Mouse (Mus musculus): Measurements from ENCODE around the gene Fam196b. TPM values are rescaled to one million over a fixed set of nuclear protein-coding genes. Genes with fewer than 3 reads are reported as not detected.

Gene Fam196b
- polyA plus RNA-seq, 1 experiment from 2014 or later = 0.37 TPM

- Histone ChIP-seq H3K4me1 (ENCODE audit: control insufficient read depth, insufficient read depth, low read length) (no peaks in the 10 kb centered on the region), H3K36me3 (ENCODE audit: control insufficient read depth, insufficient read depth, low read length) (no peaks in the 10 kb centered on the region), H3K27me3 (ENCODE audit: control insufficient read depth, insufficient read depth, low read length) (no peaks in the 10 kb centered on the region), H3K4me2 (ENCODE audit: low read depth, low read length) (no peak overlapping the region), H3K9me3 (replicated peaks; ENCODE audit: control insufficient read depth, low read length) (no peaks in the 10 kb centered on the region), H3K4me3 (replicated peaks; ENCODE audit: low read length) (no peak overlapping the region), H3K9ac (ENCODE audit: low read length) (no peak overlapping the region), H3K27ac (ENCODE audit: low read length) (no peak overlapping the region)
- whole genome bisulfite sequencing = 72% methylated on average over 6 of the region's 6 CpGs
- ATAC-seq (ENCODE audit: insufficient read depth, low FRiP score) = no peak
Observed at GRCm38 (mm10) chr11:34389261-34390116, 74.9 kb downstream of the Fam196b start.

DNA sequence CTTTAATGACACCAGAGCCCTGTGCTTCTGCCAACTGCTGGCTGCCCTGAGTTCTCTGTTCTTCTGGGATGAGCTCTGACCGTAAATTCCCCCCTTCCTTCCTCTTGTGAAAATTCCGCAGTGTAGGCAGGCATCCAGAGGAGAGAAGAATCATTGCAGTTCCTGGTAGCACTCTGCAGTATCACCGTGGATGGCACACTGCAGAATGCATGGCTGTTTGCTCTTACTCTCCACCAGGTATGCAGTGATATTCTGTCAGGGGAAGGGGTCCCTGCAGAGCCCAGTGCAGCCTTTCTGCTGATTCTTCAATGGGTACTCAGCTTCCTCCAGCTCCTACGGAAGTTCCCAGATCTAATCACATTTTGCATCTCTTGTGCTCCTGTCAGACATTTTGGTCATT, 77.5 kb downstream of the Fam196b start:
- Histone ChIP-seq H3K36me3 (ENCODE audit: control insufficient read depth, insufficient read depth, low read length) (no peaks in the 10 kb centered on the region), H3K4me2 (ENCODE audit: low read depth, low read length) (no peak overlapping the region), H3K9ac (ENCODE audit: low read length) (no peak overlapping the region), H3K4me3 (replicated peaks; ENCODE audit: low read length) (no peak overlapping the region), H3K27me3 (ENCODE audit: control insufficient read depth, insufficient read depth, low read length) (no peaks in the 10 kb centered on the region), H3K4me1 (ENCODE audit: control insufficient read depth, insufficient read depth, low read length) (no peaks in the 10 kb centered on the region), H3K9me3 (replicated peaks; ENCODE audit: control insufficient read depth, low read length) (no peaks in the 10 kb centered on the region), H3K27ac (ENCODE audit: low read length) (no peak overlapping the region)
- ATAC-seq (ENCODE audit: insufficient read depth, low FRiP score) = no peak
- 52% methylated on average over 4 of the region's 4 CpGs for WGBS

GRCm38 (mm10) chr11:34395802-34396201, 81.2 kb downstream of the Fam196b start:
- H3K4me1 ChIP-seq (ENCODE audit: control insufficient read depth, insufficient read depth, low read length) = no peaks in the 10 kb centered on the region
- H3K36me3 ChIP-seq (ENCODE audit: control insufficient read depth, insufficient read depth, low read length) = no peaks in the 10 kb centered on the region

DNA sequence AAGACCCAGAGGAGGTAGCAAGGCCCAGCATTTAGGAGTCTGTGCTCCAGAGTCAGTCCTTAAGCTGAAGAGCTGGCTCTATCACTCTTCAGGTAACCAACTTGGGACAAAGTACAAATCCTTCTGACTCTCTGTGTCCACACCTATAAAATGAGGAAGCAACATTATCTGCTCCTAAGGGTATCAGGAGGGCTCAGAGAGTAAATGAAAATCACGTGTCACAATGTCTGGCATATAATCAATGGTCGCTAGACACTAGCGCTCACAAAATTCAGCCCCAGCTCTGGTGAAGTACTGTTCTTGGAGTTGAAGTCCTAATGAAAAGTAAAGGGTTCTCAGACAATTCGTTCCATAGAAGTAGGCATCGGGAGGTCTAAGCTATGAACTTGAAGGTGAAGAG, 83.0 kb downstream of the Fam196b start:
- no peak for ATAC-seq (ENCODE audit: insufficient read depth, low FRiP score)
- no peaks in the 10 kb centered on the region for H3K27me3 ChIP-seq (ENCODE audit: control insufficient read depth, insufficient read depth, low read length)
- WGBS = 89% methylated on average over 5 of the region's 5 CpGs

More at GRCm38 (mm10) chr11:34395802-34396201, 81.2 kb downstream of the Fam196b start:
- Histone ChIP-seq H3K4me3 (replicated peaks; ENCODE audit: low read length) (no peak overlapping the region), H3K4me2 (ENCODE audit: low read depth, low read length) (no peak overlapping the region), H3K27me3 (ENCODE audit: control insufficient read depth, insufficient read depth, low read length) (no peaks in the 10 kb centered on the region), H3K27ac (ENCODE audit: low read length) (no peak overlapping the region), H3K9me3 (replicated peaks; ENCODE audit: control insufficient read depth, low read length) (no peaks in the 10 kb centered on the region), H3K9ac (ENCODE audit: low read length) (no peak overlapping the region)
- no peak for ATAC-seq (ENCODE audit: insufficient read depth, low FRiP score)
- 71% methylated on average over 3 of the region's 3 CpGs for WGBS

GRCm38 (mm10) chr11:34398555-34398954, 83.9 kb downstream of the Fam196b start:
- Histone ChIP-seq H3K4me3 (replicated peaks; ENCODE audit: low read length) (no peak overlapping the region), H3K9ac (ENCODE audit: low read length) (no peak overlapping the region), H3K4me1 (ENCODE audit: control insufficient read depth, insufficient read depth, low read length) (no peaks in the 10 kb centered on the region), H3K9me3 (replicated peaks; ENCODE audit: control insufficient read depth, low read length) (no peaks in the 10 kb centered on the region), H3K36me3 (ENCODE audit: control insufficient read depth, insufficient read depth, low read length) (no peaks in the 10 kb centered on the region), H3K4me2 (ENCODE audit: low read depth, low read length) (no peak overlapping the region), H3K27me3 (ENCODE audit: control insufficient read depth, insufficient read depth, low read length) (no peaks in the 10 kb centered on the region), H3K27ac (ENCODE audit: low read length) (no peak overlapping the region)
- 72% methylated on average over 2 of the region's 2 CpGs for WGBS
- no peak for ATAC-seq (ENCODE audit: insufficient read depth, low FRiP score)

More for the DNA sequence above, 83.0 kb downstream of the Fam196b start:
- Histone ChIP-seq H3K4me3 (replicated peaks; ENCODE audit: low read length) (no peak overlapping the region), H3K36me3 (ENCODE audit: control insufficient read depth, insufficient read depth, low read length) (no peaks in the 10 kb centered on the region), H3K4me1 (ENCODE audit: control insufficient read depth, insufficient read depth, low read length) (no peaks in the 10 kb centered on the region), H3K4me2 (ENCODE audit: low read depth, low read length) (no peak overlapping the region), H3K9me3 (replicated peaks; ENCODE audit: control insufficient read depth, low read length) (no peaks in the 10 kb centered on the region), H3K9ac (ENCODE audit: low read length) (no peak overlapping the region), H3K27ac (ENCODE audit: low read length) (no peak overlapping the region)

GRCm38 (mm10) chr11:34401343-34401742, 86.7 kb downstream of the Fam196b start:
- H3K9ac ChIP-seq (ENCODE audit: low read length) = no peak overlapping the region
- 92% methylated on average over 8 of the region's 8 CpGs for WGBS

DNA sequence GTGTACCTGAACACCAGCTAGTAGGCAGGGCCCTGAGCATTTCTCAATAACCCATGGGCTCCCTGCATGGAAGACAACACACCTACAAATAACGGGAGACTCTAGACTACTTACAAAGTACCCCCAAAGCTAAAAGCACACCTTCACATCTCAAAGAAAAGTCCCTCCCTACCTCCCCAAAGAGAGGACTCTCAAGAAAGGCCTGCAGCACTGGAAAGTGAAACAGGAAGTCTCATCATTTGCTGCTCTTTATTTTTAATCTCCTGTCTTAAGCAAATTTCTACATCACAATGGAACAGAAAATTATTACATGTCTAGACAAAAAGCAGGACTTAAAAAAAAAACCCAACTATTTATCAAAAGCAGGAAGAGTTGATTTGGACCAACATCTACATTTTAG, 90.7 kb downstream of the Fam196b start:
- H3K9ac ChIP-seq (ENCODE audit: low read length) = no peak overlapping the region
- H3K4me2 ChIP-seq (ENCODE audit: low read depth, low read length) = no peak overlapping the region
- no peak overlapping the region for H3K4me3 ChIP-seq (replicated peaks; ENCODE audit: low read length)
- H3K27me3 ChIP-seq (ENCODE audit: control insufficient read depth, insufficient read depth, low read length) = no peaks in the 10 kb centered on the region
- no peaks in the 10 kb centered on the region for H3K36me3 ChIP-seq (ENCODE audit: control insufficient read depth, insufficient read depth, low read length)
- 71% methylated on average over 1 of the region's 1 CpGs for WGBS
- H3K27ac ChIP-seq (ENCODE audit: low read length) = no peak overlapping the region
- no peak for ATAC-seq (ENCODE audit: insufficient read depth, low FRiP score)
- no peaks in the 10 kb centered on the region for H3K4me1 ChIP-seq (ENCODE audit: control insufficient read depth, insufficient read depth, low read length)
- H3K9me3 ChIP-seq (replicated peaks; ENCODE audit: control insufficient read depth, low read length) = no peaks in the 10 kb centered on the region

More at GRCm38 (mm10) chr11:34401343-34401742, 86.7 kb downstream of the Fam196b start:
- no peaks in the 10 kb centered on the region for H3K4me1 ChIP-seq (ENCODE audit: control insufficient read depth, insufficient read depth, low read length)
- no peak overlapping the region for H3K4me3 ChIP-seq (replicated peaks; ENCODE audit: low read length)
- no peaks in the 10 kb centered on the region for H3K9me3 ChIP-seq (replicated peaks; ENCODE audit: control insufficient read depth, low read length)
- no peaks in the 10 kb centered on the region for H3K36me3 ChIP-seq (ENCODE audit: control insufficient read depth, insufficient read depth, low read length)
- ATAC-seq (ENCODE audit: insufficient read depth, low FRiP score) = no peak
- H3K27me3 ChIP-seq (ENCODE audit: control insufficient read depth, insufficient read depth, low read length) = no peaks in the 10 kb centered on the region
- no peak overlapping the region for H3K27ac ChIP-seq (ENCODE audit: low read length)
- no peak overlapping the region for H3K4me2 ChIP-seq (ENCODE audit: low read depth, low read length)

DNA sequence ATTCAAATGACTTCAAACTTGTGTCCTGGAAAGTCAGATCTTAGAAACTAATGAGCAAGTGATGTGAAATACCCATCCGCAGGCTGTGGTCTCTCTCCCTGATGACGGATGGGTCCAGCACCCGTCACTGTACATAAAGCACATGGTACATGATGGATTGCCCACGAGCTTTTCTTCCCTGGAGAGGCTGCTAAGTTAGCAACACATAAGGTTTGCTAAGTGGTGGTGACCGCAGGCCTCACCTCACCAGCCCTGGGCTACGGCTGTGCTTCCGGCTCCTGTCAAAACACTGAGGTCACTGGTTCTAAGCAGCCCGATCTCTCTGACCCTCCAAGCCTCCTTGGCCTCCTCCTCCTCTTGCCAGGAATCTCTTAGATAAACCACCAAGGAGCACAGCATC, 91.7 kb downstream of the Fam196b start:
- no peak overlapping the region for H3K9ac ChIP-seq (ENCODE audit: low read length)
- no peaks in the 10 kb centered on the region for H3K27me3 ChIP-seq (ENCODE audit: control insufficient read depth, insufficient read depth, low read length)
- no peak overlapping the region for H3K4me2 ChIP-seq (ENCODE audit: low read depth, low read length)
- no peaks in the 10 kb centered on the region for H3K36me3 ChIP-seq (ENCODE audit: control insufficient read depth, insufficient read depth, low read length)
- H3K27ac ChIP-seq (ENCODE audit: low read length) = no peak overlapping the region
- 36% methylated on average over 8 of the region's 8 CpGs for WGBS
- H3K9me3 ChIP-seq (replicated peaks; ENCODE audit: control insufficient read depth, low read length) = no peaks in the 10 kb centered on the region
- no peak overlapping the region for H3K4me3 ChIP-seq (replicated peaks; ENCODE audit: low read length)
- ATAC-seq (ENCODE audit: insufficient read depth, low FRiP score) = no peak
- H3K4me1 ChIP-seq (ENCODE audit: control insufficient read depth, insufficient read depth, low read length) = no peaks in the 10 kb centered on the region

- no peak overlapping the region for H3K4me3 ChIP-seq (replicated peaks; ENCODE audit: low read length)
- no peak overlapping the region for H3K27ac ChIP-seq (ENCODE audit: low read length)
- WGBS = 43% methylated on average over 5 of the region's 5 CpGs
- no peak overlapping the region for H3K4me2 ChIP-seq (ENCODE audit: low read depth, low read length)
- no peak overlapping the region for H3K9ac ChIP-seq (ENCODE audit: low read length)
- H3K9me3 ChIP-seq (replicated peaks; ENCODE audit: control insufficient read depth, low read length) = no peaks in the 10 kb centered on the region
- no peaks in the 10 kb centered on the region for H3K36me3 ChIP-seq (ENCODE audit: control insufficient read depth, insufficient read depth, low read length)
- no peak for ATAC-seq (ENCODE audit: insufficient read depth, low FRiP score)
- no peaks in the 10 kb centered on the region for H3K4me1 ChIP-seq (ENCODE audit: control insufficient read depth, insufficient read depth, low read length)
- H3K27me3 ChIP-seq (ENCODE audit: control insufficient read depth, insufficient read depth, low read length) = no peaks in the 10 kb centered on the region
Observed at GRCm38 (mm10) chr11:34406850-34407249, 92.2 kb downstream of the Fam196b start.
